29 mouse cellular contexts compared by ENCODE assay signal in genomic region chr16:78459996-78460395, GRCm38 (mm10).
DNase-seq lines count a peak whose midpoint lies in the region; ATAC-seq and TF ChIP-seq lines count a peak whose summit lies in the region.
"Had no signal": no experiment of that assay in that cellular context is flagged by ENCODE, and none has a peak within 500 bp of the region (broad histone marks: within the 10 kb centered on the region; RNA-seq: fewer than 3 reads in every experiment).

No protein-coding gene starts in this region.

- no peak for TF ChIP-seq CTCF in liver, postnatal 0 days (IDR thresholded peaks at IDR 0.05; ENCODE audit: low read depth)

- DNase-seq in adrenal gland, adult 8-10 months: peak; percentile 48
- DNase-seq in adrenal gland, postnatal 25 days: peak; percentile 14
- DNase-seq in liver, embryonic 11.5 days (ENCODE audit: low spot score): no peak
- DNase-seq in liver, postnatal 0 days: peak; percentile 18
- DNase-seq in cerebellum, adult 8-10 months: no peak
- no peak for DNase-seq in heart, adult 11 months
- no peak for DNase-seq in retina, postnatal 1 day
- DNase-seq in cerebellum, adult 18-20 months: no peak
- DNase-seq: B cell, adult 2 months; cerebellum, adult 11-12 months; gastrocnemius, adult 2 months; gastrocnemius, postnatal 36 days; heart, adult 2 months; kidney, adult 11 months; kidney, postnatal 14 days; lung, adult 2 months; lung, postnatal 10 days had no signal

- no peak overlapping the region for H3K4me3 ChIP-seq in liver, embryonic 11.5 days (ENCODE audit: low read depth, low read length)
- no peak overlapping the region for H3K4me3 ChIP-seq in liver, postnatal 0 days (ENCODE audit: low read depth, low read length)
- H3K4me3 ChIP-seq: embryonic facial prominence, embryonic 13.5 days; forebrain, embryonic 10.5 days; forebrain, embryonic 15.5 days; gastrocnemius, adult 2 months; heart, adult 2 months; heart, embryonic 12.5 days; limb, embryonic 13.5 days; midbrain, embryonic 10.5 days; myocyte; neural tube, embryonic 12.5 days had no signal

- H3K27me3 ChIP-seq in liver, embryonic 11.5 days (replicated peaks; ENCODE audit: control insufficient read depth, insufficient read depth, low read length): no peaks in the 10 kb centered on the region
- no peaks in the 10 kb centered on the region for H3K27me3 ChIP-seq in liver, postnatal 0 days (ENCODE audit: insufficient read depth, low read length)
- H3K27me3 ChIP-seq: CH12.LX; embryonic facial prominence, embryonic 13.5 days; forebrain, embryonic 15.5 days; limb, embryonic 13.5 days; neural tube, embryonic 12.5 days had no signal

- peak; percentile 66 for ATAC-seq in liver, embryonic 11.5 days (replicated peaks; ENCODE audit: low FRiP score)
- ATAC-seq in liver, postnatal 0 days: peak; percentile 78
- ATAC-seq: forebrain, embryonic 15.5 days had no signal

- H3K9me3 ChIP-seq in liver, embryonic 11.5 days (ENCODE audit: control insufficient read depth, low read length): no peaks in the 10 kb centered on the region
- no peaks in the 10 kb centered on the region for H3K9me3 ChIP-seq in liver, postnatal 0 days (ENCODE audit: low read length)
- H3K9me3 ChIP-seq: embryonic facial prominence, embryonic 13.5 days; forebrain, embryonic 10.5 days; forebrain, embryonic 15.5 days; limb, embryonic 13.5 days; midbrain, embryonic 10.5 days; neural tube, embryonic 12.5 days had no signal

- 33% methylated on average over 8 of the region's 8 CpGs for WGBS in liver, embryonic 11.5 days
- WGBS in liver, postnatal 0 days (ENCODE audit: insufficient replicate concordance): 34% methylated on average over 8 of the region's 8 CpGs

- H3K4me2 ChIP-seq in liver, embryonic 11.5 days: no peak overlapping the region
- no peak overlapping the region for H3K4me2 ChIP-seq in liver, postnatal 0 days (ENCODE audit: low read depth, low read length)
- H3K4me2 ChIP-seq: embryonic facial prominence, embryonic 13.5 days; forebrain, embryonic 15.5 days; heart, embryonic 12.5 days; hindbrain, embryonic 14.5 days; limb, embryonic 13.5 days; neural tube, embryonic 12.5 days had no signal

- H3K27ac ChIP-seq in liver, embryonic 11.5 days (ENCODE audit: low read depth, low read length): no peak overlapping the region
- H3K27ac ChIP-seq in liver, postnatal 0 days (ENCODE audit: low read depth): no peak overlapping the region
- H3K27ac ChIP-seq: embryonic facial prominence, embryonic 13.5 days; forebrain, embryonic 10.5 days; forebrain, embryonic 15.5 days; gastrocnemius, adult 2 months; heart, adult 2 months; hindbrain, embryonic 14.5 days; limb, embryonic 13.5 days; macrophage; midbrain, embryonic 10.5 days; neural tube, embryonic 12.5 days had no signal

- H3K36me3 ChIP-seq in liver, embryonic 11.5 days (ENCODE audit: control insufficient read depth, insufficient read depth, low read length): no peaks in the 10 kb centered on the region
- H3K36me3 ChIP-seq in liver, postnatal 0 days (replicated peaks; ENCODE audit: insufficient read depth, low read length): no peaks in the 10 kb centered on the region
- H3K36me3 ChIP-seq: embryonic facial prominence, embryonic 13.5 days; forebrain, embryonic 10.5 days; forebrain, embryonic 15.5 days; G1E; heart, embryonic 12.5 days; limb, embryonic 13.5 days; midbrain, embryonic 10.5 days; neural tube, embryonic 12.5 days had no signal

- no peaks in the 10 kb centered on the region for H3K4me1 ChIP-seq in liver, embryonic 11.5 days (replicated peaks; ENCODE audit: control insufficient read depth, insufficient read depth, low read length)
- no peaks in the 10 kb centered on the region for H3K4me1 ChIP-seq in liver, postnatal 0 days (ENCODE audit: insufficient read depth)
- H3K4me1 ChIP-seq: forebrain, embryonic 15.5 days; limb, embryonic 13.5 days; midbrain, embryonic 10.5 days; neural tube, embryonic 12.5 days had no signal

- no peak overlapping the region for H3K9ac ChIP-seq in liver, embryonic 11.5 days (ENCODE audit: low read depth, low read length)
- no peak overlapping the region for H3K9ac ChIP-seq in liver, postnatal 0 days (replicated peaks)
- H3K9ac ChIP-seq: embryonic facial prominence, embryonic 13.5 days; forebrain, embryonic 15.5 days; heart, embryonic 12.5 days; hindbrain, embryonic 14.5 days; limb, embryonic 13.5 days; neural tube, embryonic 12.5 days had no signal

- TF ChIP-seq EP300 in liver, postnatal 0 days (IDR thresholded peaks at IDR 0.05; ENCODE audit: low read depth): no peak

Comparison
In these comparisons a context has a peak if more than half of its experiments do, and no peak if none do; other contexts are left out.
1. DNase-seq: peak in adrenal gland, adult 8-10 months (single experiment), adrenal gland, postnatal 25 days (single experiment) and liver, postnatal 0 days (single experiment); none in liver, embryonic 11.5 days (single experiment), cerebellum, adult 8-10 months (single experiment), heart, adult 11 months (single experiment), retina, postnatal 1 day (single experiment) and cerebellum, adult 18-20 months (0 of 2).